Mouse (Mus musculus) heart, adult 2 months (tissue): Measurements from ENCODE around the gene Gfap. TPM values are rescaled to one million over a fixed set of nuclear protein-coding genes. Genes with fewer than 3 reads are reported as not detected.
A peak's percentile ranks its signal among the peaks of the same experiment; 100 is the strongest.

Source experiments
- DNase-seq, 2 experiments: peaks; one replicate each; pipeline ENCODE4 v3.0.0; 2021
- H3K27ac ChIP-seq: fragments of 200-600 bp; 2 replicates; pipeline ENCODE4 v1.8.1; 2022
- H3K27me3 ChIP-seq: fragments of 200-500 bp; 2 replicates; pipeline ENCODE4 v1.6.1; 2012; ENCODE audit warnings: mild to moderate bottlenecking, low read length, inconsistent platforms, mixed read lengths; ENCODE audit not compliant: control insufficient read depth, insufficient read depth
- H3K36me3 ChIP-seq: fragments of 200-500 bp; 2 replicates; pipeline ENCODE4 v1.6.1; 2012; ENCODE audit warnings: low read length, inconsistent platforms; ENCODE audit not compliant: control insufficient read depth, insufficient read depth
- H3K4me1 ChIP-seq: fragments of 200-500 bp; 2 replicates; pipeline ENCODE4 v1.6.1; 2011; ENCODE audit warnings: low read length; ENCODE audit not compliant: control insufficient read depth, insufficient read depth
- H3K4me3 ChIP-seq: fragments of 200-600 bp; 2 replicates; pipeline ENCODE4 v1.8.1; 2022
- H3K79me2 ChIP-seq: fragments of 200-500 bp; replicated peaks from 2 replicates; pipeline ENCODE4 v1.6.1; 2012; ENCODE audit warnings: mild to moderate bottlenecking, inconsistent platforms, low read length, moderate library complexity, mixed read lengths; ENCODE audit not compliant: control insufficient read depth, insufficient read depth
- H3K9ac ChIP-seq: fragments of 200-500 bp; 2 replicates; pipeline ENCODE4 v1.6.1; 2012; ENCODE audit warnings: low read depth, mild to moderate bottlenecking, control low read depth, inconsistent platforms, low read length, mixed read lengths
- CTCF ChIP-seq: fragments of 200-600 bp; IDR thresholded peaks from 2 replicates; pipeline ENCODE4 v1.8.1; 2022; ENCODE audit warnings: antibody characterized with exemption, mild to moderate bottlenecking, moderate library complexity
- EP300 ChIP-seq: fragments of 200-500 bp; IDR thresholded peaks from 2 replicates; pipeline ENCODE4 v1.6.1; 2011; ENCODE audit warnings: low read depth, low read length, control low read depth; ENCODE audit not compliant: insufficient read depth
- POLR2A ChIP-seq: fragments of 200-500 bp; IDR thresholded peaks from 2 replicates; pipeline ENCODE4 v1.6.1; 2011; ENCODE audit warnings: mild to moderate bottlenecking, low read depth, low read length, control low read depth; ENCODE audit not compliant: insufficient read depth
- WGBS: fragments of 180-500 bp; shearing (Covaris S2); methylation state at CpG from one replicate; pipeline ENCODE4 v1.1.7; 2018; 5-methylcytosine and 5-hydroxymethylcytosine counted together
- intact Hi-C: fragments of 180-260 bp; cut with DNase I; formaldehyde crosslinking; loops from one replicate; pipeline ENCODE4 v1.15.1; 2025
- polyA plus RNA-seq: library from polyadenylated mRNA; depleted of rRNA; stranded (reverse); fragments of >200 nt; gene quantifications from 2 replicates; pipeline ENCODE4 v1.2.3, GENCODE M21; 2012
- total RNA-seq, 2 experiments: library from RNA; stranded (reverse); gene quantifications; 2 replicates each; pipeline ENCODE4 v1.2.3; 2021

The Gfap gene
- total and polyA plus RNA-seq, 3 experiments = 0.08 to 0.30 (median 0.18) TPM

GRCm38 (mm10) chr11:102881314-102882198 lies 19.2 kb downstream of the Gfap start:
- peak overlapping the region; percentile 23; the same call in 1 of the 2 replicates for H3K9ac ChIP-seq
- H3K27ac ChIP-seq = peak overlapping the region; percentile 100
- intact Hi-C loops = no loop called here
- no peak for DNase-seq
- H3K27me3 ChIP-seq = no peaks in the 10 kb centered on the region
- peak overlapping the region; percentile 62 for H3K4me3 ChIP-seq
- H3K36me3 ChIP-seq = no peaks in the 10 kb centered on the region
- TF ChIP-seq EP300 (no peak), POLR2A (no peak), CTCF (no peak)
- no peaks in the 10 kb centered on the region for H3K79me2 ChIP-seq
- peaks cover 4% of the 10 kb centered on the region for H3K4me1 ChIP-seq
- 9% methylated on average over 13 of the region's 13 CpGs for WGBS

GRCm38 (mm10) chr11:102880585-102881313 lies 20.0 kb downstream of the Gfap start, which contains the start of the genes Eftud2 and Ccdc103:
TSS of gene Eftud2 (minus strand) at chr11:102880985.
TSS of gene Ccdc103 (plus strand) at chr11:102881204.
- Histone ChIP-seq H3K4me1 (peaks cover 4% of the 10 kb centered on the region), H3K4me3 (peak within 1 kb of the TSS; percentile 62), H3K36me3 (no peaks in the 10 kb centered on the region), H3K79me2 (no peaks in the 10 kb centered on the region), H3K27ac (peak within 1 kb of the TSS; percentile 100), H3K9ac (peak within 1 kb of the TSS; percentile 64), H3K27me3 (no peaks in the 10 kb centered on the region)
- under 1% methylated on average over 62 of the region's 62 CpGs for WGBS
- TF ChIP-seq CTCF = no peak
- peak; percentile 80 for TF ChIP-seq POLR2A
- TF ChIP-seq EP300 = peak; percentile 77; the same call in 1 of the 2 replicates
- peak; percentile 93 to 95 for DNase-seq
- intact Hi-C loops = no loop called here

GRCm38 (mm10) chr11:102879558-102879957 lies 21.2 kb downstream of the Gfap start:
- H3K27ac ChIP-seq = no peak overlapping the region
- no peak for TF ChIP-seq CTCF
- no peak for TF ChIP-seq EP300
- TF ChIP-seq POLR2A = no peak
- no peaks in the 10 kb centered on the region for H3K27me3 ChIP-seq
- H3K36me3 ChIP-seq = no peaks in the 10 kb centered on the region
- no peak overlapping the region for H3K9ac ChIP-seq
- intact Hi-C loops = no loop called here
- WGBS = 86% methylated on average over 2 of the region's 2 CpGs
- H3K4me3 ChIP-seq = no peak overlapping the region
- H3K79me2 ChIP-seq = no peaks in the 10 kb centered on the region
- DNase-seq = no peak
- H3K4me1 ChIP-seq = peaks cover 4% of the 10 kb centered on the region

- Histone ChIP-seq H3K4me3 (no peak overlapping the region), H3K4me1 (no peaks in the 10 kb centered on the region), H3K27ac (no peak overlapping the region), H3K27me3 (no peaks in the 10 kb centered on the region), H3K9ac (no peak overlapping the region), H3K79me2 (no peaks in the 10 kb centered on the region), H3K36me3 (no peaks in the 10 kb centered on the region)
- WGBS = 80% methylated on average over 7 of the region's 7 CpGs
- no peak for DNase-seq
- no peak for TF ChIP-seq EP300
- no peak for TF ChIP-seq POLR2A
- no peak for TF ChIP-seq CTCF
- intact Hi-C loops = no loop called here
These were observed 25.8 kb downstream of the Gfap start for GRCm38 (mm10) chr11:102874801-102875334.

GRCm38 (mm10) chr11:102864272-102864671 lies 36.4 kb downstream of the Gfap start:
- intact Hi-C loops = loop anchor here (1.0 kb wide), 1 partner anchor 90 kb away; no protein-coding TSS in a partner anchor
- H3K4me3 ChIP-seq = no peak overlapping the region
- H3K27me3 ChIP-seq = no peaks in the 10 kb centered on the region
- H3K79me2 ChIP-seq = no peaks in the 10 kb centered on the region
- no peak overlapping the region for H3K9ac ChIP-seq
- DNase-seq = peak; percentile 39 to 71
- H3K27ac ChIP-seq = no peak overlapping the region
- TF ChIP-seq POLR2A (no peak), EP300 (no peak), CTCF (peak; percentile 90; the same call in 1 of the 2 replicates)
- WGBS = 24% methylated on average over 4 of the region's 4 CpGs
- H3K36me3 ChIP-seq = no peaks in the 10 kb centered on the region; the same call in 1 of the 2 replicates
- no peaks in the 10 kb centered on the region for H3K4me1 ChIP-seq

GRCm38 (mm10) chr11:102859933-102860332 lies 40.8 kb downstream of the Gfap start:
- Histone ChIP-seq H3K36me3 (no peaks in the 10 kb centered on the region), H3K27me3 (no peaks in the 10 kb centered on the region), H3K4me3 (no peak overlapping the region), H3K4me1 (no peaks in the 10 kb centered on the region), H3K79me2 (no peaks in the 10 kb centered on the region), H3K9ac (no peak overlapping the region), H3K27ac (no peak overlapping the region)
- intact Hi-C loops = no loop called here
- DNase-seq = no peak
- TF ChIP-seq EP300 (no peak), POLR2A (no peak), CTCF (no peak)
- 93% methylated on average over 8 of the region's 8 CpGs for WGBS
